Mouse (Mus musculus): Measurements from ENCODE around the gene Gm10190. TPM values are rescaled to one million over a fixed set of nuclear protein-coding genes. Genes with fewer than 3 reads are reported as not detected.

Gene Gm10190
- polyA plus RNA-seq, 1 experiment = not detected

DNA sequence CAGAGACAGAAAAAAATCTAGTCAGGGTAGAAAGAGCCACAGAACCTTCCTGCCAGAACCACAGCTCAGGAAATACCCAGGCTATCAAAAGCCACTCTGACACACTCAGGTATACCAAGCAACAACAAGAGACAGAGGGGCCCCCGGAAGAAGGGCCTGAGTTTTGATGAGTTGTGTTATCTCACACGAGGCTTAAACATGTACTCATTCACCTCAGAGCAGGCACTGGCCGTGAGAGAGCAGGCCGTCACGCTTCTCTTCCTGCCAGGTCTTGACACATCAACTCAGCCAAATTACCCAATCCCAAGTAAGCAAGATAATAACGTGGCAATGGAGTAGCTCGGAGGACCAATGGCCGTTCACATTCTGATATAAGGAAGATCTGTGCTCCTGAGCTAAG lies 49.7 kb downstream of the Gm10190 start:
- TF ChIP-seq POLR2A (IDR thresholded peaks at IDR 0.05; ENCODE audit: borderline replicate concordance, low read depth, low read length) (no peak), CTCF (IDR thresholded peaks at IDR 0.05; ENCODE audit: low read depth, low read length) (no peak)
- H3K27ac ChIP-seq (ENCODE audit: insufficient read depth, low read depth, low read length) = no peak overlapping the region
- H3K4me1 ChIP-seq (ENCODE audit: control insufficient read depth, insufficient read depth, low read length) = peaks cover 6% of the 10 kb centered on the region
- no peak overlapping the region for H3K4me3 ChIP-seq (ENCODE audit: insufficient read depth, low read length)

Other genes with a start within 250 kb of the Gm10190 start
- gene Galm, start 246.1 kb downstream of the Gm10190 start, polyA plus RNA-seq (2012; ENCODE audit: insufficient read depth, insufficient read length, missing spikeins) = 18.1 and 18.2 TPM in 2 replicates
- 83.7 and 102 TPM in 2 replicates for gene Srsf7, start 166.2 kb downstream of the Gm10190 start, polyA plus RNA-seq (2012; ENCODE audit: insufficient read depth, insufficient read length, missing spikeins)
- gene Ttc39d, start 166.1 kb downstream of the Gm10190 start, polyA plus RNA-seq (2012; ENCODE audit: insufficient read depth, insufficient read length, missing spikeins) = not detected in 2 replicates
- 7.1 and 8.0 TPM in 2 replicates for gene Gemin6, start 149.1 kb downstream of the Gm10190 start, polyA plus RNA-seq (2012; ENCODE audit: insufficient read depth, insufficient read length, missing spikeins)
- gene Morn2, start 83.3 kb downstream of the Gm10190 start, polyA plus RNA-seq (2012; ENCODE audit: insufficient read depth, insufficient read length, missing spikeins) = 5.6 and 8.1 TPM in 2 replicates
- 16.0 and 19.6 TPM in 2 replicates for gene Dhx57, start 83.1 kb downstream of the Gm10190 start, polyA plus RNA-seq (2012; ENCODE audit: insufficient read depth, insufficient read length, missing spikeins)
- gene Arhgef33, start 66.1 kb downstream of the Gm10190 start, polyA plus RNA-seq (2012; ENCODE audit: insufficient read depth, insufficient read length, missing spikeins) = not detected in 2 replicates
- gene Sos1, start 106.9 kb upstream of the Gm10190 start, polyA plus RNA-seq (2012; ENCODE audit: insufficient read depth, insufficient read length, missing spikeins) = 10.4 and 12.0 TPM in 2 replicates
- 0.25 and 0.45 TPM in 2 replicates for gene Cdkl4, start 204.3 kb upstream of the Gm10190 start, polyA plus RNA-seq (2012; ENCODE audit: insufficient read depth, insufficient read length, missing spikeins)

Measured in bone marrow macrophage, adult 2 months (primary cell).